Mouse (Mus musculus): ENCODE measurements around the gene Natd1. TPM values are rescaled to one million over a fixed set of nuclear protein-coding genes. Genes with fewer than 3 reads are reported as not detected.
A peak's percentile ranks its signal among the peaks of the same experiment; 100 is the strongest.

The Natd1 gene
- polyA plus RNA-seq, 1 experiment from 2014 or later: 17.0 TPM

DNA sequence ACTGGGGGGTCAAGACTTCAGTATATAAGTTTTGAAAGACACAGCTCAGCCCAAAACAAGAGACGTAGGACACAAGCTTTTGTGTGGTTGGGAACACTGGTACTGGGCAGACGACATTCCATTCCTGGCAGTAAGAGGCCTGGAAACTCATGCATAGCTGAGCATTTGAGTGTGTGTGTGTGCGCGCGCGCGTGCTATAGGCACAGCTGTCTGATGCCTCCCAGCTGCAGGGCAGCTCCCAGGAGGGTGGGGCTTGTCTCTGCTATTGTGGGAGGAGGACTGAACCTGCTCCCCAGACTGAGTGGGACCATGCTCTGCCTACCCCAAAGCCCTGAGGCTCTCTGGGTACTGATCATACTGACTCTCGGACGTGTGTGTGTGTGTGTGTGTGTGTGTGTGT is 26.8 kb upstream of the Natd1 start:
- Histone ChIP-seq H3K9me3 (replicated peaks) (no peaks in the 10 kb centered on the region), H3K27me3 (ENCODE audit: low read depth, poor library complexity, severe bottlenecking) (no peaks in the 10 kb centered on the region), H3K4me3 (no peak overlapping the region), H3K36me3 (peaks cover 63% of the 10 kb centered on the region), H3K27ac (0 out of 2 replicates have a peak overlapping the region, but pooled peaks have one; percentile 1), H3K4me1 (peaks cover 27% of the 10 kb centered on the region)
- peak; percentile 39 for DNase-seq (ENCODE audit: low spot score)
- 79% methylated on average over 9 of the region's 9 CpGs for WGBS

DNA sequence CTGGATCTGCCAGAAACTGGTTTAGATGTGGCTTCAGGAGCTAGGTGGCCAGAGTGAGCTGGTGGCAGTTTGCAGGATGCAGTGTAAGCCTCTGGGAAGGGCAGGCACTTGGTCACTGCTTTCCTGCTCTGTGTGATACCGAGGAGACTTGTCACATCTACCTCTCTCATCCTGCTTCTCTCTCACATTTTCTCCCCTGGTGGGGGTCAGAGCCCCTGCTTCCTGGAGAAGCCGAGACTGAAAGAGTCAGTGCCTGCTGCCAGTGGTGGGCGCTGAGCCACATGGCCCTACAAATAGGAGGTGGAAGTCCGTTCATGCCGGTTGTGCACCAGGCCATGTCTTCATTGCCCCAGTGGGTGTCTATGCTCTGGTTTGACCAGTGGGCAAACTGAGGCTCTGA is 26.0 kb upstream of the Natd1 start:
- DNase-seq (ENCODE audit: low spot score): no peak
- Histone ChIP-seq H3K9me3 (replicated peaks) (no peaks in the 10 kb centered on the region), H3K36me3 (peaks cover 60% of the 10 kb centered on the region), H3K4me3 (no peak overlapping the region), H3K27me3 (ENCODE audit: low read depth, poor library complexity, severe bottlenecking) (no peaks in the 10 kb centered on the region), H3K27ac (no peak overlapping the region), H3K4me1 (peaks cover 27% of the 10 kb centered on the region)
- 87% methylated on average over 5 of the region's 5 CpGs for WGBS

DNA sequence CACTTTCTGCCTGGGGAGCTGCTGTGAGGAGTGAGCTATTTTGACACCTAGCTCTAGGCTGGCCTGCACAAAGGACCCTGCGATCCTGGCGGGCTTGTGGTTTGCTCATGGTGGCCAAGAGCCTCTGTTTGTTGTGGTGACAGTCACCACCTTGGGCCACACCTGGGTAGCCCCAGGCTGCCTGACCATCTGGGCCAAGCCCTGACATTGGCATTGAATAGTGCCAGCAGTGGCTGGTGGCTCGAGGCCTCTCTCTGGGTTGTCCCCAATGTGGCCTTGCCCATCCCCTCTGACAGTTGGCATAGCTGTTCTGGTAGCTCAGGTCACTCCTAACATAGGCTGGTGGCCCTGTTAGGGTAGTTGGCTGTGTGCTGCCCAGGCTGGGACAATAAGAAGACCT is 24.9 kb upstream of the Natd1 start:
- WGBS: 88% methylated on average over 3 of the region's 3 CpGs
- H3K36me3 ChIP-seq: peaks cover 57% of the 10 kb centered on the region
- no peak overlapping the region for H3K27ac ChIP-seq
- no peaks in the 10 kb centered on the region for H3K9me3 ChIP-seq (replicated peaks)
- H3K27me3 ChIP-seq (ENCODE audit: low read depth, poor library complexity, severe bottlenecking): no peaks in the 10 kb centered on the region
- no peak for DNase-seq (ENCODE audit: low spot score)
- H3K4me3 ChIP-seq: no peak overlapping the region
- peaks cover 22% of the 10 kb centered on the region for H3K4me1 ChIP-seq

DNA sequence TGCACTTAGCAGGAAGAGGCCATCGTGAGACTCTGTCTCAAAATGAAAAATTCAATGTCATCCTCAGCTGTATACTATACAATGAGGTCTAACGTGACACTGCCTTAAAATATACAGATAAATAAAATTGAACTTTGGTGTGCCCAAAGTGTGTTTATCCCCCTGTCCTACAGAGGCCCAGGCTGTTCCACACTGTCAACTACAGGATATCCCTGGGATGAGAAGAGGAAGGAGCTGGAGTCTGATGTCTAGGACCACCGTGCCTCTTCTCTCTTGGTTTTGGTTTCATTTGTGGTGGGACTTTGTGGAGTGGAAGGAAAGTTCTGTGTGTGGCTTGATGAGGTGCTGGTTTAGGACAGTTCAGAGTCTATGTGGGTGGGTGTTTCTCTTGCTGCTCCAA is 23.1 kb upstream of the Natd1 start:
- no peak for DNase-seq (ENCODE audit: low spot score)
- 93% methylated on average over 3 of the region's 3 CpGs for WGBS
- peaks cover 35% of the 10 kb centered on the region for H3K4me1 ChIP-seq

DNA sequence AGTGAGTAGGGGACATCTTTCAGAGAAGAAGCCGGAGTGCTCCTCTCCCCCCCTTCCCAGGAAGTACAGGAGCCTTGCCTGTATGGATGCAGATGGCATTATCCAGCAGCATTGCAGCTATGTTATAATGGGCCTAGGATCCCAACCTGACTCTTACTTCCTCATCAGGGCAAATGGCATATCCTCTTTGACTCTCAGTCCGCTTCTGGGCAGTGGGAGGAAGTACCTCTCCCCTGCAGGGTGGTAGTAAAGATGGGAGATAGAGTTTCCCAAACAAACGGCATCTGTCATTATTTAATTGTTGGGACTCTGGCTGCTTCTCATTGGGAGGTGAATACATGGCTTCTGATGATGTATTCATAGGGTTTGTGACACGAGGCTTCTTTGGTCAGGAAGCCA is 21.4 kb upstream of the Natd1 start:
- Histone ChIP-seq H3K36me3 (peaks cover 32% of the 10 kb centered on the region), H3K27ac (0 out of 2 replicates have a peak overlapping the region, but pooled peaks have one; percentile 2), H3K4me3 (no peak overlapping the region), H3K9me3 (replicated peaks) (no peaks in the 10 kb centered on the region), H3K4me1 (peaks cover 35% of the 10 kb centered on the region), H3K27me3 (ENCODE audit: low read depth, poor library complexity, severe bottlenecking) (0 out of 2 replicates have a peak, but pooled peaks cover 2% of the 10 kb centered on the region)
- WGBS: 79% methylated on average over 4 of the region's 4 CpGs
- DNase-seq (ENCODE audit: low spot score): no peak

More for the DNA sequence above, 23.1 kb upstream of the Natd1 start:
- H3K9me3 ChIP-seq (replicated peaks): no peaks in the 10 kb centered on the region
- H3K4me3 ChIP-seq: no peak overlapping the region
- H3K36me3 ChIP-seq: peaks cover 44% of the 10 kb centered on the region
- no peaks in the 10 kb centered on the region for H3K27me3 ChIP-seq (ENCODE audit: low read depth, poor library complexity, severe bottlenecking)
- H3K27ac ChIP-seq: no peak overlapping the region

DNA sequence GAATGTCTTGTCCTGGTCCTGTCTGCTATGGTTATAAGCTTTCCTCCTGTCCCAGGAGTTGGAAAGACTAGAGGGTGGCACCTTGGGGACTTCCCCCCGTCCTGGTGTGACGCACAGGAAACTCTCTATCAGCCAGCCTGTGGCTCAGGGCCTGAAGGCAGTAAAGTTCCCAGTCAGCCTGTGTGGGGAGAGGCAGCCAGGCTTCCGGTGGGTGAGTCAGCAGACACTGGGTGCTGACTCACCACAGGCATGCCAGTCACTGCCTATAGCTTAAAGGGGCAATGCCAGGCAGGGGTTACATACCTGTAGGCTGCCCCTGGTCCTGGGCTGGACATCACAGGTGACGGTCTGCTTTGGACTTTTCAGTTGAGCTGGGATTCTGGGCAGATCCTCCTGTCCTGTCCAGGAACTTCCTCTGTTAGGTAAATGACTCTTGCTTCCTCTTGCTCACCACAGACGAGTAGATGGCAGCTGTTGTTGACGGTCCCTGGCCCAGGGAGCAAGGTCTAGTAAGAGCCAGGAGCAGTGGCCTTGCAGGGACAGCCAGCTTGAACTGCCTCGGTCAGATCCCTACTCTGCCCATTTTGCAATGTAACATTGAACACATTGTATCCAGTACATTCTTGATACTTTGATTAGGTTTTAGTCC is 20.9 kb upstream of the Natd1 start:
- Histone ChIP-seq H3K9me3 (replicated peaks) (no peaks in the 10 kb centered on the region), H3K4me3 (no peak overlapping the region), H3K27ac (0 out of 2 replicates have a peak overlapping the region, but pooled peaks have one; percentile 2), H3K4me1 (peaks cover 35% of the 10 kb centered on the region), H3K36me3 (peaks cover 27% of the 10 kb centered on the region), H3K27me3 (ENCODE audit: low read depth, poor library complexity, severe bottlenecking) (peaks cover 7% of the 10 kb centered on the region; the same call in 1 of the 2 replicates)
- DNase-seq (ENCODE audit: low spot score): no peak
- WGBS: 78% methylated on average over 7 of the region's 7 CpGs

DNA sequence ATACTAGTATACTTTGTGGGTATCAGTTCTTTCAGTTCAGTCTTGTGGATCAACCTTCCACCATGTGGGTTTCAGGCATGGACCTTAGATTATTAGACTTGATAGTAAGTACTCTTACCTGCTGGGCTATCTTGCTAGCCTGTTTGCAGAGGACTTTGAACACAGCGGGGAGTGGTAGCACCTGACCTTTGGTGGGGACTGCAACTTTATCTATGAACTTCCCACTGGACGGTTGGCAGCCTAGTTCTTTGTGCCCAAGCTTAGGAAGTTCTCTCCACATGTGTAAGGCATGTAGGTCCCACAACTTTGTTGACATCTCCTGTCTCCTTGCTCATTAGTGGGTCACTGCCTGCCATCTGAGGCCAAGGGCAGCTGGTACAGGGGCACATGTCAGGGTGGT is 20.2 kb upstream of the Natd1 start:
- Histone ChIP-seq H3K27ac (no peak overlapping the region), H3K27me3 (ENCODE audit: low read depth, poor library complexity, severe bottlenecking) (peaks cover 13% of the 10 kb centered on the region; the same call in 1 of the 2 replicates), H3K9me3 (replicated peaks) (no peaks in the 10 kb centered on the region), H3K4me3 (no peak overlapping the region), H3K36me3 (peaks cover 23% of the 10 kb centered on the region), H3K4me1 (peaks cover 35% of the 10 kb centered on the region)
- DNase-seq (ENCODE audit: low spot score): no peak
- WGBS: 86% methylated on average over 2 of the region's 2 CpGs

DNA sequence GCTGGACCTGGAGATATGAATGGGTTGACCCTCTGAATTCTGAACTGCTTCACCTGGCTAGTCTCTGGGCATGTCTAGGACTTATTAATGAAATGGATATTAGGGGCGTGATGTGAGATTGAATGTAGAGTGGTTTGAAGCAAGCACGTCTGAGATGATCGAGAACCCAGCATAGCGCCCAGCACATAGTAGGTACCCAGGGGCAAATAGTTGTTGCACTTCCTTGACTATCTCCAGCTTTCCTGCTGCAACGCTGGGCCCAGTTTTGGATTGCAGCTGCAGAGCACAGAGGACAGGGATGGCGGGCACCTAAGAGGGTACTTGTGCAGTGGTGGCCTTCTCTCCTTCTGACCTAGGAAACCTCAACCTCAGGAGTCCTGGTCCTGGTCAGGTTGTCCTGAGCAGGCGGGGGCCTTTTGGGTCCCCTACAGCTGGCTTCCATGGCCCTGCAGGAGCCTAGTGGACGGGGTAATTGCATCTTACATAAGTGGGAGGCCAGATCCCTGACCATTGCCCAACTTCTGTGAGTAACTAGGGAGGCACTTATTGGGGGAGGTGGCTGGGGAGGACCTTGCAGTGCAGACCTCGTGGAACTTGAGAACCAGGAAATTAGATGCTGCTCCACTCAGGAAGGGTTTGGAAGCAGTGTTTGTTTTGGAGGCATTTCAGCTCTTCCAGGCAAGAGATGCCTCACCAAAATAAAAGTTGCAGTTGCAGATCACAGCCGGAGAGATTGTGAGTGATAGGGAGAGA is 18.8 kb upstream of the Natd1 start:
- Histone ChIP-seq H3K9me3 (replicated peaks) (no peaks in the 10 kb centered on the region), H3K27me3 (ENCODE audit: low read depth, poor library complexity, severe bottlenecking) (peaks cover 16% of the 10 kb centered on the region; the same call in 1 of the 2 replicates), H3K36me3 (peaks cover 19% of the 10 kb centered on the region), H3K4me3 (peak overlapping the region; percentile 90), H3K4me1 (peaks cover 35% of the 10 kb centered on the region), H3K27ac (no peak overlapping the region)
- WGBS: 83% methylated on average over 10 of the region's 10 CpGs
- no peak for DNase-seq (ENCODE audit: low spot score)

DNA sequence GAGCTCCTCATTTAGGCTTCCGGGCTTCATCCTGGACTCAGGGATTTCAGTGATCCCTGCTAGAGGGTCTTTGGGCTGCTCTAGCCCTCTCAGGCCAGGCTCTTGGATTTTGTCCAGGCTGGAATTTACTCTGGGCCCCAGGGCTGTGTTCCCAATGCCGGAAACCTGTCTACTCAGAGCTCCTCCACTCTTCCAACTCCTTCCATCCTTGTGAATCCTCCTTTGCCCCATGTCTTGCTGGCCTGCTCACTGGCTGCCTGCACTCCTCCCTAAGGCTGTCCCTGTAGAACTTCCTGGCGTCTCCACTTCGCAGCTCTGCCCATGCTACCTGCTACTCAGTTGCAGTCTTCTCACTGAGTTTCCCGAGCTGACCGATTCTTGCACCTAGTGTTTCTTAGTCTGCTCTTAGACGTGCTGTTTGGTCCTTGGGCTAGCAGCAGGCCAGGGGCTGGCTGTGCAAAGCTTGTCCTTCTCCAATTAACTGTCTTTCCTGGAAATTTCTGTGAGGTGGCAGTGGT is 18.0 kb upstream of the Natd1 start:
- peaks cover 16% of the 10 kb centered on the region; the same call in 1 of the 2 replicates for H3K27me3 ChIP-seq (ENCODE audit: low read depth, poor library complexity, severe bottlenecking)
- DNase-seq (ENCODE audit: low spot score): no peak
- 13% methylated on average over 7 of the region's 7 CpGs for WGBS
- peak overlapping the region; percentile 90 for H3K4me3 ChIP-seq
- peaks cover 17% of the 10 kb centered on the region for H3K36me3 ChIP-seq
- no peaks in the 10 kb centered on the region for H3K9me3 ChIP-seq (replicated peaks)
- peaks cover 40% of the 10 kb centered on the region for H3K4me1 ChIP-seq
- peak overlapping the region; percentile 89 for H3K27ac ChIP-seq

DNA sequence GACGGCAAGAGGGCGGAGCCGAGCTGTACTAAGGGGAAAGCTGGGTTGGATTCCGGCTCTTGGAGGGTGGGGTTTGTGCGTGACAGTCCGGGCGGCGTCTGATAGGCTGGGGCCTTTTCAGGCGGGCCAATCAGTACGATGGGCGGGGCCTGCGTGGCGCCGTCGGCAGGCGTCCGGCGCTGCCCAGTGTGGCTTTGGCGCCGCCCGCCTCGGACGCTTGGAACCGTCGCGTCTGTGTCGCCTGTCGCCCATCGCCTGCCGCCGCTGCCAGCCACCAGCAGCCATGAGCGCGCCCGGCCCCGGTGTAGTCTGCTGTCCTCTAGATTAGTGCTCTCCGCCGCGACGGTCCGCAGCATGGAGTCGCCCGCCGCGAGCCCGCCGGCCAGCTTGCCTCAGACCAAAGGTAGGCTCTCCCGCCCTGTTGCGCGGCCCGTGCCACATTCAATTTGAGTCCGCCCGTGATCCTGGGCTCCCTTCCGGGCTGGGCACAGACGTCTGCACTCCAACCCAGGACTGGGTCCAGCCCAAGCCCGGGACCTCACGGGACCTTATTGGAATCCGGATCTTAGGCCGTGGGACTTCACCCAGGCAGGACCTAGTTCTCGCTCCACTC is 17.4 kb upstream of the Natd1 start, which contains the start of gene Map2k3:
Map2k3 (plus strand) TSS at position 165 of the 613 bp plus-strand sequence.
- peak; percentile 93 for DNase-seq (ENCODE audit: low spot score)
- peaks cover 45% of the 10 kb centered on the region for H3K4me1 ChIP-seq
- no peaks in the 10 kb centered on the region for H3K9me3 ChIP-seq (replicated peaks)
- WGBS: under 1% methylated on average over 59 of the region's 59 CpGs
- peaks cover 17% of the 10 kb centered on the region for H3K36me3 ChIP-seq
- peaks cover 16% of the 10 kb centered on the region; the same call in 1 of the 2 replicates for H3K27me3 ChIP-seq (ENCODE audit: low read depth, poor library complexity, severe bottlenecking)
- H3K4me3 ChIP-seq: peak within 1 kb of the TSS; percentile 90
- H3K27ac ChIP-seq: peak within 1 kb of the TSS; percentile 89

DNA sequence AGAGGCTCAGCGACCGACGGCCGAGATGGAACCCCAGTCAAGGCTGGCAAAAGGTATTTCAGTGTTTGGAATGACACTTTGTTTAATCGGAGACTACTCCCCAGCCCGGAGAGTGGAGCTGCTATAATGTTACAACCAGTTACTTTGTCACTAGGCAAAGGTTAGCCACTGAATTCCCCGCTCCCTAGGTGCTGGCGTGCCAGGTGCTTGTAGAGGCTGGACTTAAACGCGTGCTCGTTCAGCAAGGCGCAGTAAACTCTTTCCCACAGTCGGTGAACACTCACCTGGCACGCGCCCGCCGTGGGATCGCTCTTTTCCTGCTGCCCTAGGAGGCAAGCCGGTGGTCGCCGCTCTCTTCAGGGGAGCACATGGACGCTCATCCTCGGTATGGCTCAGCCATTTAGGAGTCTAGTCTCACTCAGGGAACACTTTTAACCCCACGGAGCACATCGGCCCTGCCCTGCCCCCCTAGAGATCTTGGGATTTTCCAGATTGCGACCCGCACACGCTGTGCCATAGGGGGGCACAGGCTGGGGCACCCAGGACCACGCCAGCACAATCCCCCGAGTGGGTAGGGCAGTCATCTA is 16.8 kb upstream of the Natd1 start:
- DNase-seq (ENCODE audit: low spot score): no peak
- Histone ChIP-seq H3K27ac (peak overlapping the region; percentile 89), H3K9me3 (replicated peaks) (no peaks in the 10 kb centered on the region), H3K4me1 (peaks cover 42% of the 10 kb centered on the region), H3K4me3 (peak overlapping the region; percentile 90), H3K36me3 (peaks cover 17% of the 10 kb centered on the region), H3K27me3 (ENCODE audit: low read depth, poor library complexity, severe bottlenecking) (peaks cover 16% of the 10 kb centered on the region; the same call in 1 of the 2 replicates)
- WGBS: 3% methylated on average over 30 of the region's 30 CpGs

DNA sequence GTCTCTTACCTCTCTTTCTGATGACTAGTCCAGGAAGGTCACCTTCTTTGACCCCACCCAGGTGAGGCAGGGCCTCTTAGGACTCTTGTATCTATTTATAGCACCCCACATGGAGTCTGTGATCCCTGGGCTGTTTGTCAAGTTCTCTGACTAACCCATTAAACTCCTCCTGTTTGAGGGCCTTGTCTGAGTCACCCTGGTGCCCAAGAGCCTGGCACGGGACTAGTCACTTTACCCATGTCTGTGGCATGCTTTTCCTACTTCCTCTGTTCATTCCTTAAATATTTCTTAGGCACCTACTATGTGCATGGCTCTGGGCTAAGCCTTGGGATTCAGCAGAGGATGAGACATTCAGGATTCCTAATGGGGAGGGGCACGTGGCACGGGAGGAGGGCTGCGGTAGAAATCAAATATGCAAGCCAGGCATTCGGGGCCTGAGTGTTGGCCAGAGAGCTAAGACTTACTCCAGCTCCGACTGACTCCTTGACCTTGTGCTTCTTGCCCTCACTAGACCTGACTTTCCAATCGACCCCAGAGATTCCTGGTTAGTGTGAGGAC is 16.3 kb upstream of the Natd1 start:
- Histone ChIP-seq H3K4me1 (peaks cover 42% of the 10 kb centered on the region), H3K36me3 (peaks cover 15% of the 10 kb centered on the region), H3K27me3 (ENCODE audit: low read depth, poor library complexity, severe bottlenecking) (peaks cover 16% of the 10 kb centered on the region; the same call in 1 of the 2 replicates), H3K27ac (peak overlapping the region; percentile 89; the same call in 1 of the 2 replicates), H3K9me3 (replicated peaks) (no peaks in the 10 kb centered on the region), H3K4me3 (peak overlapping the region; percentile 90)
- no peak for DNase-seq (ENCODE audit: low spot score)
- 30% methylated on average over 7 of the region's 7 CpGs for WGBS
